Mouse (Mus musculus): ENCODE data around the gene Phldb3. TPM values are rescaled to one million over a fixed set of nuclear protein-coding genes. Genes with fewer than 3 reads are reported as not detected.
A peak's percentile ranks its signal among the peaks of the same experiment; 100 is the strongest.

Phldb3 gene
- polyA plus RNA-seq, 1 experiment from 2014 or later, result not detected

GRCm38 (mm10) chr7:24644492-24644891 lies 33.9 kb downstream of the Phldb3 start:
- no peaks in the 10 kb centered on the region for H3K4me1 ChIP-seq
- H3K4me3 ChIP-seq, result no peak overlapping the region
- H3K36me3 ChIP-seq, result no peaks in the 10 kb centered on the region
- no peak overlapping the region for H3K9ac ChIP-seq
- peaks cover 17% of the 10 kb centered on the region for H3K27me3 ChIP-seq (replicated peaks)
- ATAC-seq (ENCODE audit: low FRiP score, low read depth), result no peak
- no peaks in the 10 kb centered on the region for H3K9me3 ChIP-seq
- H3K27ac ChIP-seq, result no peak overlapping the region
- 83% methylated on average over 6 of the region's 6 CpGs for WGBS
- H3K4me2 ChIP-seq (replicated peaks), result no peak overlapping the region

- no peak overlapping the region for H3K27ac ChIP-seq
- H3K4me1 ChIP-seq, result no peaks in the 10 kb centered on the region
- no peak overlapping the region for H3K4me3 ChIP-seq
- H3K36me3 ChIP-seq, result no peaks in the 10 kb centered on the region
- WGBS, result 77% methylated on average over 7 of the region's 7 CpGs
- H3K27me3 ChIP-seq (replicated peaks), result peaks cover 12% of the 10 kb centered on the region
- no peak overlapping the region for H3K4me2 ChIP-seq (replicated peaks)
- no peak overlapping the region for H3K9ac ChIP-seq
- H3K9me3 ChIP-seq, result no peaks in the 10 kb centered on the region
- ATAC-seq (ENCODE audit: low FRiP score, low read depth), result no peak
These were observed 34.4 kb downstream of the Phldb3 start for GRCm38 (mm10) chr7:24644996-24645395.

GRCm38 (mm10) chr7:24646486-24646885 lies 35.9 kb downstream of the Phldb3 start:
- peaks cover 3% of the 10 kb centered on the region; the same call in 1 of the 2 replicates for H3K27me3 ChIP-seq (replicated peaks)
- 84% methylated on average over 7 of the region's 7 CpGs for WGBS
- H3K9ac ChIP-seq, result no peak overlapping the region
- no peaks in the 10 kb centered on the region for H3K36me3 ChIP-seq
- H3K4me2 ChIP-seq (replicated peaks), result no peak overlapping the region
- no peak for ATAC-seq (ENCODE audit: low FRiP score, low read depth)
- H3K4me3 ChIP-seq, result no peak overlapping the region
- H3K4me1 ChIP-seq, result no peaks in the 10 kb centered on the region
- H3K27ac ChIP-seq, result no peak overlapping the region
- no peaks in the 10 kb centered on the region for H3K9me3 ChIP-seq

- ATAC-seq (ENCODE audit: low FRiP score, low read depth), result no peak
These were observed 43.1 kb downstream of the Phldb3 start for GRCm38 (mm10) chr7:24653681-24654080.

GRCm38 (mm10) chr7:24659737-24660357 lies 49.3 kb downstream of the Phldb3 start:
- ATAC-seq (ENCODE audit: low FRiP score, low read depth), result no peak
- Histone ChIP-seq H3K27me3 (replicated peaks) (no peaks in the 10 kb centered on the region), H3K4me3 (no peak overlapping the region), H3K9ac (no peak overlapping the region; the same call in 1 of the 2 replicates), H3K4me1 (no peaks in the 10 kb centered on the region), H3K4me2 (replicated peaks) (no peak overlapping the region), H3K27ac (no peak overlapping the region), H3K9me3 (no peaks in the 10 kb centered on the region), H3K36me3 (no peaks in the 10 kb centered on the region)
- 71% methylated on average over 12 of the region's 12 CpGs for WGBS

More at GRCm38 (mm10) chr7:24653681-24654080, 43.1 kb downstream of the Phldb3 start:
- H3K4me1 ChIP-seq, result no peaks in the 10 kb centered on the region
- H3K27me3 ChIP-seq (replicated peaks), result no peaks in the 10 kb centered on the region
- H3K9ac ChIP-seq, result no peak overlapping the region
- H3K27ac ChIP-seq, result no peak overlapping the region
- H3K4me3 ChIP-seq, result no peak overlapping the region
- H3K9me3 ChIP-seq, result no peaks in the 10 kb centered on the region
- no peak overlapping the region for H3K4me2 ChIP-seq (replicated peaks)
- 31% methylated on average over 7 of the region's 7 CpGs for WGBS
- H3K36me3 ChIP-seq, result no peaks in the 10 kb centered on the region

GRCm38 (mm10) chr7:24661118-24661904 lies 50.7 kb downstream of the Phldb3 start:
- H3K9me3 ChIP-seq, result no peaks in the 10 kb centered on the region
- ATAC-seq (ENCODE audit: low FRiP score, low read depth), result no peak
- H3K36me3 ChIP-seq, result no peaks in the 10 kb centered on the region
- no peak overlapping the region for H3K9ac ChIP-seq
- H3K4me1 ChIP-seq, result no peaks in the 10 kb centered on the region
- H3K4me2 ChIP-seq (replicated peaks), result no peak overlapping the region
- H3K4me3 ChIP-seq, result no peak overlapping the region
- no peaks in the 10 kb centered on the region for H3K27me3 ChIP-seq (replicated peaks)
- no peak overlapping the region for H3K27ac ChIP-seq
- 72% methylated on average over 17 of the region's 17 CpGs for WGBS

- no peaks in the 10 kb centered on the region for H3K27me3 ChIP-seq (replicated peaks)
- no peaks in the 10 kb centered on the region for H3K4me1 ChIP-seq
- H3K9me3 ChIP-seq, result no peaks in the 10 kb centered on the region
- no peak overlapping the region for H3K4me2 ChIP-seq (replicated peaks)
- no peak overlapping the region for H3K4me3 ChIP-seq
- no peak overlapping the region for H3K9ac ChIP-seq
- no peaks in the 10 kb centered on the region for H3K36me3 ChIP-seq
- H3K27ac ChIP-seq, result no peak overlapping the region
- 17% methylated on average over 8 of the region's 8 CpGs for WGBS
- ATAC-seq (ENCODE audit: low FRiP score, low read depth), result 0 out of 2 replicates have a peak, but pooled peaks have one; percentile 33
These were observed 52.0 kb downstream of the Phldb3 start for GRCm38 (mm10) chr7:24662575-24662974.

- WGBS, result 48% methylated on average over 8 of the region's 8 CpGs
- Histone ChIP-seq H3K9me3 (no peaks in the 10 kb centered on the region), H3K4me1 (no peaks in the 10 kb centered on the region), H3K4me3 (no peak overlapping the region), H3K4me2 (replicated peaks) (no peak overlapping the region), H3K36me3 (no peaks in the 10 kb centered on the region), H3K9ac (no peak overlapping the region), H3K27me3 (replicated peaks) (no peaks in the 10 kb centered on the region), H3K27ac (no peak overlapping the region)
- ATAC-seq (ENCODE audit: low FRiP score, low read depth), result no peak
These were observed 53.7 kb downstream of the Phldb3 start for GRCm38 (mm10) chr7:24664301-24664700.

GRCm38 (mm10) chr7:24664959-24665358 lies 54.4 kb downstream of the Phldb3 start:
- 78% methylated on average over 9 of the region's 9 CpGs for WGBS
- Histone ChIP-seq H3K9me3 (no peaks in the 10 kb centered on the region), H3K4me1 (no peaks in the 10 kb centered on the region), H3K27ac (no peak overlapping the region), H3K4me3 (no peak overlapping the region), H3K36me3 (no peaks in the 10 kb centered on the region), H3K9ac (no peak overlapping the region), H3K27me3 (replicated peaks) (no peaks in the 10 kb centered on the region), H3K4me2 (replicated peaks) (no peak overlapping the region)
- no peak for ATAC-seq (ENCODE audit: low FRiP score, low read depth)

- Histone ChIP-seq H3K27ac (no peak overlapping the region), H3K9ac (no peak overlapping the region), H3K36me3 (no peaks in the 10 kb centered on the region), H3K4me2 (replicated peaks) (no peak overlapping the region), H3K4me3 (no peak overlapping the region), H3K4me1 (no peaks in the 10 kb centered on the region), H3K27me3 (replicated peaks) (no peaks in the 10 kb centered on the region), H3K9me3 (no peaks in the 10 kb centered on the region)
- WGBS, result 92% methylated on average over 23 of the region's 23 CpGs
- ATAC-seq (ENCODE audit: low FRiP score, low read depth), result no peak
These were observed 61.4 kb downstream of the Phldb3 start for GRCm38 (mm10) chr7:24671944-24672439.

GRCm38 (mm10) chr7:24676575-24676974 lies 66.0 kb downstream of the Phldb3 start, which contains the start of gene Tex101:
TSS of gene Tex101 (minus strand) at chr7:24676675.
- H3K27me3 ChIP-seq (replicated peaks), result no peaks in the 10 kb centered on the region
- no peaks in the 10 kb centered on the region for H3K9me3 ChIP-seq
- no peak within 1 kb of the TSS for H3K27ac ChIP-seq
- 92% methylated on average over 9 of the region's 9 CpGs for WGBS
- no peaks in the 10 kb centered on the region for H3K4me1 ChIP-seq
- H3K4me2 ChIP-seq (replicated peaks), result no peak within 1 kb of the TSS
- H3K4me3 ChIP-seq, result no peak within 1 kb of the TSS
- no peaks in the 10 kb centered on the region for H3K36me3 ChIP-seq
- no peak for ATAC-seq (ENCODE audit: low FRiP score, low read depth)
- H3K9ac ChIP-seq, result no peak within 1 kb of the TSS

Data from neural tube, embryonic 12.5 days (tissue).